Mouse (Mus musculus) hindbrain, embryonic 11.5 days (tissue): ENCODE measurements at regions not wholly inside any gene's neighbourhood (a gene's known extent, or its start where the extent isn't known, plus 50 kb on each side); places are given as distances from the start of the nearest gene placed in this dataset.

Experiments
- ATAC-seq: fragments of 200-750 bp; cut with Nextera tagmentation; 2 replicates; pipeline ENCODE4 v1.8.0; 2017; ENCODE audit warnings: mild to moderate bottlenecking, moderate TSS enrichment, moderate library complexity; ENCODE audit not compliant: low FRiP score
- DNase-seq: peaks from one replicate; pipeline ENCODE4 v3.0.0-alpha.2; 2015; ENCODE audit warnings: low spot score
- H3K27ac ChIP-seq: fragments of 300-500 bp; sonication (generic); 2 replicates; pipeline ENCODE4 v1.5.1; 2014; ENCODE audit warnings: mild to moderate bottlenecking, low read depth, low read length
- H3K27me3 ChIP-seq: fragments of 300-500 bp; sonication (generic); 2 replicates; pipeline ENCODE4 v1.6.1; 2014; ENCODE audit warnings: mild to moderate bottlenecking, low read length, moderate library complexity, mixed read lengths; ENCODE audit not compliant: control insufficient read depth, insufficient read depth
- H3K36me3 ChIP-seq: fragments of 300-500 bp; sonication (generic); 2 replicates; pipeline ENCODE4 v1.6.1; 2014; ENCODE audit warnings: mild to moderate bottlenecking, low read length, moderate library complexity, mixed read lengths; ENCODE audit not compliant: control insufficient read depth, insufficient read depth
- H3K4me1 ChIP-seq: fragments of 300-500 bp; sonication (generic); replicated peaks from 2 replicates; pipeline ENCODE4 v1.6.1; 2014; ENCODE audit warnings: low read length, mixed read lengths; ENCODE audit not compliant: control insufficient read depth, insufficient read depth
- H3K4me2 ChIP-seq: fragments of 300-500 bp; sonication (generic); replicated peaks from 2 replicates; pipeline ENCODE4 v1.6.1; 2014; ENCODE audit warnings: mild to moderate bottlenecking, low read depth, low read length
- H3K4me3 ChIP-seq: fragments of 300-500 bp; sonication (generic); 2 replicates; pipeline ENCODE4 v1.5.1; 2014; ENCODE audit warnings: low read depth, low read length
- H3K9ac ChIP-seq: fragments of 300-500 bp; sonication (generic); 2 replicates; pipeline ENCODE4 v1.6.1; 2014; ENCODE audit warnings: low read depth, low read length
- H3K9me3 ChIP-seq: fragments of 300-500 bp; sonication (generic); 2 replicates; pipeline ENCODE4 v1.6.1; 2016; ENCODE audit warnings: low read length; ENCODE audit not compliant: control insufficient read depth
- WGBS: fragments of 180-500 bp; shearing (Covaris S2); extraction: QIAGEN DNeasy Blood & Tissue Kit; methylation state at CpG from one replicate; pipeline ENCODE4 v1.1.7; 2014; 5-methylcytosine and 5-hydroxymethylcytosine counted together

DNA sequence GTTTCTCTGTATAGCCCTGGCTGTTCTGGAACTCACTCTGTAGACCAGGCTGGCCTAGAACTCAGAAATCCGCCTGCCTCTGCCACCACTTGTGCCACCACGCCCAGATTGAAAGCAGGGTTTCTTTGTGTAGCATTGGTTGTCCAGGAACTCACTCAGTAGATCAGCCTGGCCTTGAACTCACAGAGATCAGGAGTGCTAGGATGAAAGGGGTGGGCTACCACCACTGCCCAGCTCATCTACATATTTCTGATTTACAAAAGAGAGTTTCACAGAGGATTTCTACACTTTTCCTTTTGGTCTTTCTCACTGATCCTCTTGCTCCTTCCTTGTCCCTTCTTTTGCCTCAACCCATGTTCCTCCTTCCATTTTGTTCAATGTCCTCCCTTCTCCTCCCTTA is 53.1 kb upstream of the Lbx1 start:
- Histone ChIP-seq H3K9ac (no peak overlapping the region), H3K4me1 (peaks cover 4% of the 10 kb centered on the region; the same call in 1 of the 2 replicates), H3K4me3 (no peak overlapping the region), H3K27me3 (peaks cover 15% of the 10 kb centered on the region), H3K4me2 (no peak overlapping the region), H3K36me3 (no peaks in the 10 kb centered on the region), H3K9me3 (no peaks in the 10 kb centered on the region), H3K27ac (no peak overlapping the region)
- DNase-seq, result no peak
- 84% methylated on average over 2 of the region's 2 CpGs for WGBS
- ATAC-seq, result no peak

DNA sequence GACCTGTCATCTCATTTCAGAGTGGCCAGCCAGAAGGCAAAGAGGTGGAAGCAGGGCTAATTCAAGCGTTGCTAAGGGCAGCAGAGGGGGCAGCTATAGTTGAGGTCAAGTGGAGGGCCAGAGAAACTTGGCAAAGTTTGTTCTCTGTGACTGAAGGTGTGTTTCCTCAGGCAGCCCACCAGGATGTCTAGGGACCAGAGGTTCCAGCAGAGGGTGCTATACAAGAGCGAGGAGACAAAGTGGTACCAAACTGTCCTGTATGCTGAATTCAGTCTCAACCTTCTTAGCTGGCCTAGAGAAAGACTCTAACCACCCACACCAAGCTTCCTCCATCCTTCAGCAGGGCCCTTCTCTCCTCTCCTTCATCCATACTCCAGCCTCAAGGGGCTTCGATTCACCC is 62.2 kb upstream of the Lbx1 start:
- ATAC-seq, result no peak
- DNase-seq, result peak; percentile 50
- H3K4me2 ChIP-seq, result no peak overlapping the region
- no peak overlapping the region for H3K9ac ChIP-seq
- WGBS, result 31% methylated on average over 3 of the region's 3 CpGs
- H3K4me3 ChIP-seq, result no peak overlapping the region
- H3K4me1 ChIP-seq, result peaks cover 16% of the 10 kb centered on the region
- H3K9me3 ChIP-seq, result no peaks in the 10 kb centered on the region
- peaks cover 54% of the 10 kb centered on the region for H3K27me3 ChIP-seq
- no peaks in the 10 kb centered on the region for H3K36me3 ChIP-seq
- no peak overlapping the region for H3K27ac ChIP-seq

GRCm38 (mm10) chr19:45299341-45299740 is 63.7 kb upstream of the Lbx1 start:
- H3K4me3 ChIP-seq, result no peak overlapping the region
- no peak overlapping the region for H3K27ac ChIP-seq
- no peak overlapping the region for H3K9ac ChIP-seq
- DNase-seq, result no peak
- no peak for ATAC-seq
- WGBS, result 79% methylated on average over 3 of the region's 3 CpGs
- peaks cover 10% of the 10 kb centered on the region; the same call in 1 of the 2 replicates for H3K4me1 ChIP-seq
- H3K9me3 ChIP-seq, result no peaks in the 10 kb centered on the region
- peaks cover 53% of the 10 kb centered on the region for H3K27me3 ChIP-seq
- H3K4me2 ChIP-seq, result no peak overlapping the region
- no peaks in the 10 kb centered on the region for H3K36me3 ChIP-seq

DNA sequence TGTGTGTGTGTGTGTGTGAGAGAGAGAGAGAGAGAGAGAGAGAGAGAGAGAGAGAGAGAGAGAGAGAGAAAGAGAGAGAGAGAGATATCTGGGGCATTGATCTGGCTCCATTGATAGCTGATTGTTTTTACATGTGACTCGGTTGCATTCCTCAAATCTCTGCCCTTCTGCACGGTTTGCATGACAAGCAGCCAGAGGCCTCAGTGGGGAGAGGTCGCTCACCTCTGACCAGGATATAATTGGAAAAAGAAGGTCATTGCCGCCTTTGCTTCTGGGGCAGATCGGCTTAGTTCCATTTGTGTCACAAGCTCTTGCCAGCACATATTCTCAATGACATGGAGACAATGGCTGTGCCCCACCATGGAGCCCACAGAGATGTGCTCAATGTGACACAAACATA is 63.8 kb upstream of the Btrc start:
- H3K4me3 ChIP-seq, result no peak overlapping the region
- peaks cover 58% of the 10 kb centered on the region for H3K27me3 ChIP-seq
- no peaks in the 10 kb centered on the region for H3K36me3 ChIP-seq
- no peak overlapping the region for H3K9ac ChIP-seq
- H3K4me2 ChIP-seq, result no peak overlapping the region
- no peak for DNase-seq
- H3K4me1 ChIP-seq, result peaks cover 8% of the 10 kb centered on the region; the same call in 1 of the 2 replicates
- no peaks in the 10 kb centered on the region for H3K9me3 ChIP-seq
- H3K27ac ChIP-seq, result no peak overlapping the region
- 17% methylated on average over 5 of the region's 5 CpGs for WGBS
- no peak for ATAC-seq

DNA sequence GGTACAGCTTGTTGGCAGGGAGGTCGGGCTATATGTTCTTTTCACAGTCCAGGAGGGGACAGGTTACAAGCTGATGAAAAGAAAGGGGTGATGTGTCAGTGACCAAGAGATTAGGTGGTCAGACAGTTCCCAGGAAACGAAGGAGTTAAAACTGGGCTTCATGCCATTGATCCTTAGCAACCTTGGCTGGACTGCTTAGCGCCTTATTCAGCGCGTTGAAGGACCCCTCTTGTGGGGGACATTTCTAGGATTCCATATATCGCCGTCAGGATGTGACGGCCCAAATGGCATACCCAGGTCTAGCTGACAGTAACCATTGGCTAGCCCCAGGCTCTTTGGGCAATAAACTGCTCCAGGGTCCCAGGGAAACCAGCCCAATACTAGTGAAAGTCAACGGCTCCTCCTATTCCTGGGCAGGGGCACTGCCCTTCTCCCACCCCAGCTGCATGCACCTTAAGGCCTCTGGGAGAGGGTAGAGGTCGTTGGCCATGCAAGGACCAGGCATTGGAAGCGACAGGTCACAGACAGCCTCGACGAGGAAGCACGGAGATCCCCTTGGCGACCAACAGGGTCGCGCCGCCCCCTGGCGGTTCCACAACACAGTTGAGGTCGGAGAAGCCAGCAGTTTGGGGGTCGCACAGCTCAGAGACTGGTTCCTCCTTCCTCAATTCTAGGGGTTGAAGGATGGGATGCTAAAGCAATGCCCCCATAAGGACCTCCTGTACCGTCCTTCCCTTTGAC is 62.7 kb upstream of the Btrc start:
- Histone ChIP-seq H3K27ac (peak overlapping the region; percentile 95), H3K9ac (0 out of 2 replicates have a peak overlapping the region, but pooled peaks have one; percentile 5), H3K4me1 (peaks cover 7% of the 10 kb centered on the region; the same call in 1 of the 2 replicates), H3K36me3 (no peaks in the 10 kb centered on the region), H3K9me3 (no peaks in the 10 kb centered on the region), H3K4me3 (peak overlapping the region; percentile 52), H3K27me3 (peaks cover 64% of the 10 kb centered on the region), H3K4me2 (peak overlapping the region; percentile 96)
- ATAC-seq (peak; percentile 54), DNase-seq (peak; percentile 85)
- 6% methylated on average over 22 of the region's 22 CpGs for WGBS

DNA sequence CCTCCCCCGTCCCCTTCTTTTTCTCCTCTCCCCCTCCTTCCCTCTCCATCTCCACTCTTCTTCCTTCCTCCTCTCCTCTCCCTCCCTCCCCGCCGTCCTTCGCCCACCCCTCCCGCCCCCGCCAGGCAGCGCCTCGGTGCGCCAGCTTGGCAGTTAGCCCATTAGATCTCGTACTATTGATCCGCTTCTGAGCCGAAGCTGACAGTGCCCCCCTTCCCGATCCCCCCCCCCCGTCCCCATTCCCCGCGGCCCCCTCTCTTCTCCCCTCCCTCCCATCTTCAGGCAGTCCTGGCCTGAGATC is 62.2 kb upstream of the Btrc start:
- Histone ChIP-seq H3K9me3 (no peaks in the 10 kb centered on the region), H3K27me3 (peaks cover 66% of the 10 kb centered on the region), H3K9ac (peak overlapping the region; percentile 64), H3K4me3 (peak overlapping the region; percentile 52), H3K36me3 (no peaks in the 10 kb centered on the region), H3K4me2 (peak overlapping the region; percentile 96), H3K4me1 (peaks cover 7% of the 10 kb centered on the region; the same call in 1 of the 2 replicates), H3K27ac (peak overlapping the region; percentile 95)
- WGBS, result under 1% methylated on average over 12 of the region's 16 CpGs
- DNase-seq (no peak), ATAC-seq (no peak)

DNA sequence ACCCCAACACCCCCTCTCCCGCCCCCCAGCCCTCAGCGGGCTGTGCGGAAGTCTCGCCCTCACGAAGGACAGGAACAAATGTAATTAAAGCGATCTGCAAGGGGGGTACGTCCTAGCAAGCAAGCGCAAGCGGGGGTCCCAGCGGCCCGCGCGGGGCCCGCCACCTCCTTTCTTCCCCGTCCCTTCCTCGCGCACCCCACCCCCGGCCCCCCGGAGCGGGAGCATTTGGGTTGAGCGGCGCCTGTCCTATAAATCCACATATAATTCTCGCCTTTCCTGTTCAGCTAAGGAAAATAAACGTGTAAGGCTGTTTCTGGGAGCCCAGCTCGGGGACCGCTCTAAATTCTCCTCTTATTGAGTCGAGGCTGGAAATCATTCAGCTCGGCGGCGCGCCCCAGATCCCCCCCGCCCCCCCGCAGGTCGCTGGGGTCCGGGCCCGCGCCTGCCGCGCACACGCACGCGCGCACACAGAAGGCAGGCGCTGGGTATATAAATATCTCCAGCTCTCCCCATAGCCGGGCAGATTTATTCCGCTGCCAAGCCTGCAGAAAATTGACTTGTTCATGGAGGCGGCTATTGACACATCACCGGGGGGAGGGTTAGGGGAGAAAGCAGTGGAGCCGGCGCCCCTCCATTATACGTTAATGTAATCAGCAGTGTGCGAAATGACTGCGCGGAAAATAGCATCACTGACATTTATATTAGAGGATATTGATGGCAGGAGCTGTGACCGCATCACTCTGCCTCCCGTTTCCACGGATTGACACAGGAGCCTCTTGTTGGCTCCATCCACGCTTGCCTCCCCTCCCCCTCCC is 61.6 kb upstream of the Btrc start:
- peaks cover 70% of the 10 kb centered on the region for H3K27me3 ChIP-seq
- WGBS, result under 1% methylated on average over 56 of the region's 58 CpGs
- DNase-seq (peak; percentile 80), ATAC-seq (peak; percentile 83)
- peak overlapping the region; percentile 52 for H3K4me3 ChIP-seq
- H3K27ac ChIP-seq, result peak overlapping the region; percentile 95
- no peaks in the 10 kb centered on the region for H3K9me3 ChIP-seq
- peak overlapping the region; percentile 96 for H3K4me2 ChIP-seq
- H3K4me1 ChIP-seq, result peaks cover 7% of the 10 kb centered on the region; the same call in 1 of the 2 replicates
- no peaks in the 10 kb centered on the region for H3K36me3 ChIP-seq
- peak overlapping the region; percentile 64 for H3K9ac ChIP-seq

- Histone ChIP-seq H3K4me2 (peak overlapping the region; percentile 96), H3K4me1 (peaks cover 7% of the 10 kb centered on the region; the same call in 1 of the 2 replicates), H3K36me3 (no peaks in the 10 kb centered on the region), H3K9ac (no peak overlapping the region), H3K9me3 (no peaks in the 10 kb centered on the region), H3K27ac (peak overlapping the region; percentile 95), H3K27me3 (peaks cover 66% of the 10 kb centered on the region), H3K4me3 (peak overlapping the region; percentile 52)
- ATAC-seq, result peak; percentile 44
- 3% methylated on average over 16 of the region's 16 CpGs for WGBS
- no peak for DNase-seq
Observed at GRCm38 (mm10) chr19:45302548-45303241, 60.8 kb upstream of the Btrc start.
